Mouse (Mus musculus): ENCODE measurements around the gene Stag2. TPM values are rescaled to one million over a fixed set of nuclear protein-coding genes. Genes with fewer than 3 reads are reported as not detected.

Stag2 gene
- total RNA-seq, 2 experiments from 2014 or later = 47.9 to 48.7 TPM

DNA sequence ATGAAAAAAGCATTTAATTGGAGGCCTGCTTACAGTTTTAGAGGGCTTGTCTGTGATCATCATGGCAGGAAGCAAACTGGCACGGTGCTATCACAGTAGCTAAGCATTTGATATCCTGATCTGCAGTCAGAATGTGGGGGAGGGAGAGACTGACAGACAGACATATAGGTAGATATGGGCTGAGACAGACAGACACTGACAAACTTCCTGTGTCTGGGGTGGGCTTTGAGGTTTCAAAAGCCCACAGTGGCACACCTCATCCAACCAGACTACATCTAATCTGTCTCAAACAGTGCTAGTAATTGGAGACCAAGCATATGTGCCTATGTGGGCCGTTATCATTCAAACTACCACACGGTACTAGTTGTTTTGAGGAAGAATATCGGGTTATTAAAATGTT, 53.4 kb downstream of the Stag2 start:
- no peak for DNase-seq (ENCODE audit: low spot score in 2 of 2)

DNA sequence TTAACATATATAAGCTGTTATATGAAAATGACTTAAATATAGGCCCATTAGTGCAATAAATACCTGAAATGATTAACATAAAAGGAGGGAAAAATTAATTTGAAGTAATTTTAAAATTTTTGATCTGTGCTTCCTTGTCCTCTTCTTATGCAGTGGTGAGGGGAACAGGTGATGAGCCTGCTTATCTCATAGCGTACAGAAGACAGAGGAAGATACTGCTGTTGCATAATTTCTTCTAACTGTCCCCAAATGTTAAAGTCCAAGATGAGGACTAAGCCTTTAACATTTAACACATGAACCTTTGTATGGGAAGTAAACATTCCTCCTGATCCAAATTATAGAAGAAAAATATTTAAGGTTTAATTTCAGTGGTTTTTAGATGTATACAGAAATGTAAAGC, 66.6 kb downstream of the Stag2 start:
- DNase-seq (ENCODE audit: low spot score in 2 of 2) = no peak

DNA sequence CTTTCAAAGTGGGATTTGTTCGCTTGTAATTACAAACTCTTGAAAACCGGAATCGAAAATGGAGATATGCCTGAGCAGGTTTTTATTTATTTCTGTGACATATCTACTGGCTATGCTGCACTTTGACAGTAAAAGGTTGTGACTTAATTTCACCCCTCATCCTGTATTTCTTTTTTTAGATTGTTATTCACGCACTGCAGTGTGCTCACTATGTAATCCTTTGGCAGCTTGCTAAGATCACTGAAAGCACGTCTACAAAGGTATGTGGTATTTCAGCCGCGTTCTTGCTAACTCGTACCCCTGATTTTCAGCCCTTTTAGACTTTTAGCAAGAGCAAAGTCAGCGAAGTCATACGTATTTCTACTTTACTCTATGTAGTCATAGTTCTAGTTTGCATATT, 101.2 kb downstream of the Stag2 start:
- DNase-seq (ENCODE audit: low spot score in 2 of 2) = no peak

DNA sequence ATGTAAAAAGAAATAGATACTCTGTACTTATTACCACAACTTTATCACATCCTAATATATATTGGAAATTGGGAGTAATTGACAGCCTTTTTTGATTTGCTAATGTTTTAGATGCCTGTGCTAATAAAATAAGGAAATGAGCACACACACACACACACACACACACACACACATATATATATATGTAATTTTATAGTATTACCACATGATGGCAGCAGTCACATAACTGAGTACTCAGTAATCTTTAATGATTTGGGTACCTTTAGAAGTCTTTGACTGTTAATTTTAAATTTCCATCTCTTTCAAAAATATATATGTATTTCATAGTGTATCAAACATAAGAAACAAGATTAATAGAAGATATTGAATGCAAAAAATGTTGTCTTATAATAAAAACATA, 123.6 kb downstream of the Stag2 start:
- no peak for DNase-seq (ENCODE audit: low spot score in 2 of 2)

DNA sequence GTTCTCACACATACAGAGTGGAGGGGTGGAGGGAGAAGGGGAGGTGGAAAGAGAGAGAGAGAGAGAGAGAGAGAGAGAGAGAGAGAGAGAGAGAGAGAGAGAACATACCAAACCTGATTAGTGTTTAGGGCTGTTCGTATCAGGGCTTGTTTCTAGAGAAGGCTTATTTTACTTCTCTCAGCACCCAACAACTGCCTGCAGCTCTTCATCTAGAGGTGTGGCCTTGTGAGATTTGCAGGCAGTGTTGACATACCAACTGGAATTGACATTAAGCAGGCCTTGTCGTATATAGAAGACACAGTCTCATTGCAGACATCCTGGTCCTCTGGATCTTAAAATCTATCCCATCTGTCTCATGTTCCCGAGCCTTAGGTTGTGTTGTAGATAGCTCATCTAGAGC, 141.1 kb downstream of the Stag2 start:
- no peak for DNase-seq (ENCODE audit: low spot score in 2 of 2)

DNA sequence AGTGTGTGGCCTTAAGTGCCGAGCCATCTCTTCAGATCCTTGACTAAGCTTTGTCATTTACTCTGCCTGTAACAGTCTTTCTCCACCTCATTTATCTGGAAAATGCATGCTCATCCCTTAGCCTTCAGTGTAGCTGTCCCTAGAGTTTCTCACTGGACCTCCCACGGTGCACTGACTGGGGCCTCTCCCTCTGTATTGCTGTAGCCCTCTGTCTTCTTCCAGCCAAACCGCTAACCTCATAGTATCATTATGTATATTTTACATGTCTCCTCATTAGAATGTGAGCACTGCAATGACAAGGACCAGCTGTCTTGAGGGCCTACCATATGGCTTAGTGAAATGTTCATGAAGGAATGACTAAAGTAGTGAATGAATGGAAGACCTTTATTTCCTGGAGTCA, 166.1 kb downstream of the Stag2 start:
- no peak for DNase-seq (ENCODE audit: low spot score in 2 of 2)

DNA sequence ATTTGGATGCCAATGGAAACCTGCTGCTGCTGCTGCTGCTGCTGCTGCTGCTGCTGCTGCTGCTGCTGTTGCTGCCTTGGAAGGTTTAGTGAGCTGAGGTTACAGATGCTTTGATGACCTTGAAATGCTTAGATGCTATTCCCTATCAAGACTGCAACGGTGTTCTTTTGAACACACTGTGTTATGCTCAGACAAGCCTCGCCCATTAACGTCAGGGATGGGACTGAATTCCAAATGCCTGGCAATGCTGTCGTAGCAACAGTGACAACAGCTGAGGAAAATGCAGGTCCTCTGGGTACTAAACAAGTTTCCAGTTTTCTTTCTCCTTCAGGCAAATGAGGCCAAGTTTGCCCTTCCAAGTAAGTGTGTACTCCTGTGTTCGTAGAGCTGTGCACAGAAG, 171.3 kb downstream of the Stag2 start:
- DNase-seq (ENCODE audit: low spot score in 2 of 2) = no peak

DNA sequence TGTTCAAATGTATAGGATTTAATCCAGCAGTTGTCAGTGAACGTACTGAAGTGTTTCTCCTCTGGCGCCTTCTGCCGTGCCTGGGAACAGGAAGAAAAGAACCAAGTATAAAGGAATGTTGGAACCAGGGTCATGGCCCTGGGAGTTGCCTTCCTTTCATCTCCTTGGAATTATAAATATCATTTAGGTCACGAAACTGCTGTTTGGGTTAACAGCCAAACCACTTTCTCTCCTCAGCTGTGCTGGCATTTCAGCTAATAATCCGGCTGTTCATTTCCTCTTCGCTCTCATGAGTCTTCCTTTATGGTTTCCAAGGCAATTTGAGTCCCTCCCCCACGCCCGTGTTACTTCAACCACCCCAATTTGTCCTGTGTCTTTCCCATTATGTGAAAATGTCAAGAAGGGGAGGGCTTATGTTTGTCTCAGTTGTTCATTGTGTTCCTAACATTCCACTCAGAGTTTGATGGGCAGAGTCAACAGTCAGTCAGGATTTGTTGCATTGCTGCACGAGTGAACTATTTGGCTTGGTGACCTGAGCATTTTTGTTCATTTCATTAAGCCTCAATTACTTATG, 172.2 kb downstream of the Stag2 start:
- DNase-seq (ENCODE audit: low spot score in 2 of 2) = no peak

DNA sequence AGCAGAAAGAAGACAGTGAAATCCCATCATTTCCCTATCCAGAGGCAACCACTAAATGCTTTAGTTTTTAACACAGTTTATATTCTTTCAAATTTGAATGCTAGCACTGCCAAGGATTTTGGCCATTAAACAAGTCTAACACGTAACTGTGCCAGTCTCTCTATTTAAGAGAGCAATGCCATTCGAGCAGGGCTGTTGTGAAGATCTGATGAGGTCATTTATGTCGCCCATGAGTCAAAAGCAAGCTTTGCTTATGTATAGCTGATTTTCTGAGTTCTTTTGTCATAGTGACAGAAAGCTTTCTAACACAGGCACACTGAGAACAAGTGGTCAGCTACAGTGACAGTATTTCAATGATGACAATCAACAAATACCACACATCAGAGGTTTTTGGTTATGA, 175.7 kb downstream of the Stag2 start:
- DNase-seq (ENCODE audit: low spot score in 2 of 2) = no peak

Other genes starting within 250 kb of the Stag2 start
- 10 to 100 TPM; 35.7 to 56.8 TPM for gene Thoc2, start 228.6 kb upstream of the Stag2 start, total RNA-seq (2021)
- gene Xiap, start 89.6 kb upstream of the Stag2 start, total RNA-seq (2021) = 10 to 100 TPM; 52.8 to 69.0 TPM